Mouse (Mus musculus) heart, adult 11 months (tissue): Measurements from ENCODE around the gene Rexo1.

ENCODE experiments used
- DNase-seq: peaks from one replicate; pipeline ENCODE4 v3.0.0; 2022

The Rexo1 gene

GRCm38 (mm10) chr10:80503599-80504220 lies 57.6 kb downstream of the Rexo1 start:
- DNase-seq = no peak

- no peak for DNase-seq
Measured at GRCm38 (mm10) chr10:80502819-80503314, 58.5 kb downstream of the Rexo1 start.

- no peak for DNase-seq
Measured at GRCm38 (mm10) chr10:80502291-80502690, 59.1 kb downstream of the Rexo1 start.

- DNase-seq = no peak
Measured at GRCm38 (mm10) chr10:80496421-80496820, 64.9 kb downstream of the Rexo1 start.

- no peak for DNase-seq
Measured at GRCm38 (mm10) chr10:80495901-80496300, 65.5 kb downstream of the Rexo1 start.

GRCm38 (mm10) chr10:80494732-80495131 lies 66.6 kb downstream of the Rexo1 start, which contains the start of gene Onecut3:
Onecut3 (plus strand) TSS chr10:80494835.
- DNase-seq = no peak
